ENCODE assay signal across 9 mouse cellular contexts in genomic region chr8:122709340-122710111, GRCm38 (mm10). TPM values are rescaled to one million over a fixed set of nuclear protein-coding genes. Genes with fewer than 3 reads are reported as not detected.
DNase-seq lines count a peak whose midpoint lies in the region; ATAC-seq lines count a peak whose summit lies in the region.
"Had no signal": no experiment of that assay in that cellular context is flagged by ENCODE, and none has a peak within 500 bp of the region (broad histone marks: within the 10 kb centered on the region; RNA-seq: fewer than 3 reads in every experiment).

No protein-coding gene starts in this region.

- H3K36me3 ChIP-seq in forebrain, embryonic 13.5 days (ENCODE audit: poor library complexity, severe bottlenecking), result no peaks in the 10 kb centered on the region
- H3K36me3 ChIP-seq: limb, embryonic 15.5 days had no signal

- WGBS in forebrain, embryonic 13.5 days, result 48% methylated on average over 26 of the region's 26 CpGs

- H3K4me3 ChIP-seq in forebrain, embryonic 13.5 days, result no peak overlapping the region
- H3K4me3 ChIP-seq: limb, embryonic 15.5 days had no signal

- peak overlapping the region; percentile 70 for H3K27ac ChIP-seq in forebrain, embryonic 13.5 days
- H3K27ac ChIP-seq: limb, embryonic 15.5 days had no signal

- no peak overlapping the region for H3K9ac ChIP-seq in forebrain, embryonic 13.5 days
- H3K9ac ChIP-seq: limb, embryonic 15.5 days had no signal

- ATAC-seq in forebrain, embryonic 13.5 days, result peak; percentile 87

- H3K4me2 ChIP-seq in forebrain, embryonic 13.5 days, result no peak overlapping the region
- H3K4me2 ChIP-seq: limb, embryonic 15.5 days had no signal

- intact Hi-C loops in left cerebral cortex, postnatal 10 days (cut with DNase I), result no loop called here

- peak; percentile 26 for DNase-seq in embryo, embryonic 10 days (ENCODE audit: low spot score)
- no peak for DNase-seq in embryo, embryonic 9.5 days (ENCODE audit: extremely low spot score)
- DNase-seq in R1 (ENCODE audit: low read depth, low spot score), result peak; percentile 26
- DNase-seq in left cerebral cortex, postnatal 10 days (ENCODE audit: extremely low spot score in 1 of 2, low spot score in 2 of 2), result peak; percentile 38 to 63
- DNase-seq in testis, postnatal 14 days (ENCODE audit: low spot score), result peak; percentile 27
- DNase-seq in lung, postnatal 10 days, result no peak
- no peak for DNase-seq in adrenal gland, postnatal 25 days

- H3K9me3 ChIP-seq in forebrain, embryonic 13.5 days (replicated peaks), result no peaks in the 10 kb centered on the region
- H3K9me3 ChIP-seq: limb, embryonic 15.5 days had no signal

- 0 out of 2 replicates have a peak, but pooled peaks cover 4% of the 10 kb centered on the region for H3K27me3 ChIP-seq in forebrain, embryonic 13.5 days

- peaks cover 31% of the 10 kb centered on the region for H3K4me1 ChIP-seq in forebrain, embryonic 13.5 days

RNA-seq across cellular contexts. Expression of gene Cbfa2t3, which starts 10.6 kb away (rescaled TPM):
- polyA plus RNA-seq in forebrain, embryonic 13.5 days (2015; fragmentation: Nextera tagmentation; extraction: Ambion mirVana), result 12.4 and 13.9 TPM in 2 replicates
- total RNA-seq in left cerebral cortex, postnatal 10 days (2021), result 10 to 100 TPM; 17.8 to 18.8 TPM
- total RNA-seq in adrenal gland, postnatal 25 days (2021), result 12.2 and 14.1 TPM in 2 replicates

Comparison
In these comparisons a context has a peak if more than half of its experiments do, and no peak if none do; other contexts are left out.
1. DNase-seq: peak in embryo, embryonic 10 days (single experiment), R1 (single experiment), left cerebral cortex, postnatal 10 days (2 of 2) and testis, postnatal 14 days (single experiment); none in embryo, embryonic 9.5 days (single experiment), lung, postnatal 10 days (single experiment) and adrenal gland, postnatal 25 days (single experiment).